Mouse (Mus musculus) embryonic facial prominence, embryonic 10.5 days (tissue): ENCODE data around the gene Sgo2a. TPM values are rescaled to one million over a fixed set of nuclear protein-coding genes. Genes with fewer than 3 reads are reported as not detected.
A peak's percentile ranks its signal among the peaks of the same experiment; 100 is the strongest.

ENCODE experiments used
- DNase-seq: peaks from one replicate; pipeline ENCODE4 v3.0.0-alpha.2; 2017; ENCODE audit warnings: low spot score
- H3K27ac ChIP-seq: fragments of 300-500 bp; sonication (generic); replicated peaks from 2 replicates; pipeline ENCODE4 v1.5.1; 2016; ENCODE audit warnings: mild to moderate bottlenecking
- H3K27me3 ChIP-seq: fragments of 300-500 bp; sonication (generic); replicated peaks from 2 replicates; pipeline ENCODE4 v1.6.1; 2016; ENCODE audit warnings: low read depth, mild to moderate bottlenecking; ENCODE audit not compliant: poor library complexity, severe bottlenecking
- H3K36me3 ChIP-seq: fragments of 300-500 bp; sonication (generic); replicated peaks from 2 replicates; pipeline ENCODE4 v1.6.1; 2016; ENCODE audit warnings: mild to moderate bottlenecking, moderate library complexity
- H3K4me1 ChIP-seq: fragments of 300-500 bp; sonication (generic); 2 replicates; pipeline ENCODE4 v1.6.1; 2016
- H3K4me3 ChIP-seq: fragments of 300-500 bp; sonication (generic); 2 replicates; pipeline ENCODE4 v1.5.1; 2016; ENCODE audit warnings: mild to moderate bottlenecking, moderate library complexity
- H3K9me3 ChIP-seq: fragments of 300-500 bp; sonication (generic); 2 replicates; pipeline ENCODE4 v1.6.1; 2016; ENCODE audit warnings: mild to moderate bottlenecking
- WGBS: fragments of 180-500 bp; shearing (Covaris S2); methylation state at CpG from one replicate; pipeline ENCODE4 v1.1.7; 2016; 5-methylcytosine and 5-hydroxymethylcytosine counted together
- polyA plus RNA-seq: library from polyadenylated mRNA; unstranded; fragments of >200 nt; fragmentation: Nextera tagmentation; extraction: Ambion mirVana; gene quantifications from 2 replicates; pipeline ENCODE4 v1.2.1, GENCODE M21; 2016

Gene Sgo2a
- polyA plus RNA-seq = 20.9 and 22.4 TPM in 2 replicates

GRCm38 (mm10) chr1:57995432-57996132 lies at the start of gene Sgo2a:
Gene Sgo2a (plus strand): TSS chr1:57995971.
- Histone ChIP-seq H3K9me3 (no peaks in the 10 kb centered on the region), H3K4me1 (peaks cover 20% of the 10 kb centered on the region), H3K36me3 (peaks cover 19% of the 10 kb centered on the region), H3K27ac (peak within 1 kb of the TSS; percentile 96), H3K27me3 (no peaks in the 10 kb centered on the region), H3K4me3 (peak within 1 kb of the TSS; percentile 93)
- DNase-seq = peak; percentile 97
- 7% methylated on average over 30 of the region's 30 CpGs for WGBS

- whole genome bisulfite sequencing = 27% methylated on average over 2 of the region's 2 CpGs
- no peak overlapping the region for H3K27ac ChIP-seq
These were observed 48.0 kb upstream of the Sgo2a start for GRCm38 (mm10) chr1:57947552-57948347.

GRCm38 (mm10) chr1:57949195-57949594 lies 46.6 kb upstream of the Sgo2a start:
- no peaks in the 10 kb centered on the region for H3K9me3 ChIP-seq
- H3K27ac ChIP-seq = no peak overlapping the region
- DNase-seq = peak; percentile 27
- H3K4me1 ChIP-seq = peaks cover 18% of the 10 kb centered on the region
- no peaks in the 10 kb centered on the region for H3K27me3 ChIP-seq
- WGBS = 10% methylated on average over 1 of the region's 1 CpGs
- no peak overlapping the region for H3K4me3 ChIP-seq
- H3K36me3 ChIP-seq = peaks cover 10% of the 10 kb centered on the region

More at GRCm38 (mm10) chr1:57947552-57948347, 48.0 kb upstream of the Sgo2a start:
- Histone ChIP-seq H3K4me3 (no peak overlapping the region), H3K27me3 (0 out of 2 replicates have a peak, but pooled peaks cover 4% of the 10 kb centered on the region), H3K9me3 (no peaks in the 10 kb centered on the region), H3K4me1 (peaks cover 18% of the 10 kb centered on the region), H3K36me3 (peaks cover 8% of the 10 kb centered on the region)
- no peak for DNase-seq

GRCm38 (mm10) chr1:57949716-57950115 lies 46.1 kb upstream of the Sgo2a start:
- WGBS = 71% methylated on average over 5 of the region's 5 CpGs
- Histone ChIP-seq H3K27me3 (no peaks in the 10 kb centered on the region), H3K9me3 (no peaks in the 10 kb centered on the region), H3K4me1 (peaks cover 18% of the 10 kb centered on the region), H3K27ac (no peak overlapping the region), H3K4me3 (no peak overlapping the region), H3K36me3 (peaks cover 10% of the 10 kb centered on the region)
- DNase-seq = no peak

- no peak overlapping the region for H3K4me3 ChIP-seq
- H3K27me3 ChIP-seq = no peaks in the 10 kb centered on the region
- H3K9me3 ChIP-seq = no peaks in the 10 kb centered on the region
- peaks cover 32% of the 10 kb centered on the region for H3K36me3 ChIP-seq
- H3K4me1 ChIP-seq = peaks cover 14% of the 10 kb centered on the region
- DNase-seq = no peak
- WGBS = 95% methylated on average over 4 of the region's 4 CpGs
- no peak overlapping the region for H3K27ac ChIP-seq
These were observed 43.3 kb upstream of the Sgo2a start for GRCm38 (mm10) chr1:57952509-57952908.

- WGBS = 93% methylated on average over 16 of the region's 16 CpGs
- no peak for DNase-seq
- no peak overlapping the region for H3K4me3 ChIP-seq
- H3K9me3 ChIP-seq = no peaks in the 10 kb centered on the region
- peaks cover 36% of the 10 kb centered on the region for H3K36me3 ChIP-seq
- H3K27me3 ChIP-seq = no peaks in the 10 kb centered on the region
- H3K4me1 ChIP-seq = peaks cover 5% of the 10 kb centered on the region; the same call in 1 of the 2 replicates
- H3K27ac ChIP-seq = no peak overlapping the region
These were observed 42.0 kb upstream of the Sgo2a start for GRCm38 (mm10) chr1:57953586-57954375.

- peaks cover 42% of the 10 kb centered on the region for H3K36me3 ChIP-seq
- no peak overlapping the region for H3K4me3 ChIP-seq
- no peaks in the 10 kb centered on the region for H3K9me3 ChIP-seq
- no peak overlapping the region for H3K27ac ChIP-seq
- 89% methylated on average over 5 of the region's 5 CpGs for WGBS
- no peaks in the 10 kb centered on the region for H3K4me1 ChIP-seq
- no peak for DNase-seq
- no peaks in the 10 kb centered on the region for H3K27me3 ChIP-seq
These were observed 41.4 kb upstream of the Sgo2a start for GRCm38 (mm10) chr1:57954376-57954765.

- Histone ChIP-seq H3K4me3 (no peak overlapping the region), H3K9me3 (no peaks in the 10 kb centered on the region), H3K27me3 (no peaks in the 10 kb centered on the region), H3K27ac (no peak overlapping the region), H3K4me1 (no peaks in the 10 kb centered on the region), H3K36me3 (peaks cover 55% of the 10 kb centered on the region)
- 86% methylated on average over 1 of the region's 1 CpGs for WGBS
- no peak for DNase-seq
These were observed 40.0 kb upstream of the Sgo2a start for GRCm38 (mm10) chr1:57955774-57956173.

GRCm38 (mm10) chr1:57969327-57970271 lies 26.2 kb upstream of the Sgo2a start:
- under 1% methylated on average over 65 of the region's 65 CpGs for WGBS
- H3K9me3 ChIP-seq = no peaks in the 10 kb centered on the region
- H3K27me3 ChIP-seq = no peaks in the 10 kb centered on the region
- peak overlapping the region; percentile 95 for H3K27ac ChIP-seq
- H3K36me3 ChIP-seq = peaks cover 20% of the 10 kb centered on the region
- peak; percentile 97 for DNase-seq
- peak overlapping the region; percentile 83 for H3K4me3 ChIP-seq
- H3K4me1 ChIP-seq = peaks cover 17% of the 10 kb centered on the region

- Histone ChIP-seq H3K4me3 (no peak overlapping the region), H3K27ac (no peak overlapping the region), H3K27me3 (no peaks in the 10 kb centered on the region), H3K4me1 (peaks cover 17% of the 10 kb centered on the region), H3K9me3 (no peaks in the 10 kb centered on the region), H3K36me3 (peaks cover 5% of the 10 kb centered on the region)
- WGBS = 82% methylated on average over 2 of the region's 2 CpGs
- no peak for DNase-seq
These were observed 24.2 kb upstream of the Sgo2a start for GRCm38 (mm10) chr1:57971588-57971987.

GRCm38 (mm10) chr1:57976860-57977259 lies 18.9 kb upstream of the Sgo2a start:
- Histone ChIP-seq H3K9me3 (no peaks in the 10 kb centered on the region), H3K27ac (no peak overlapping the region), H3K4me3 (no peak overlapping the region), H3K36me3 (no peaks in the 10 kb centered on the region), H3K4me1 (no peaks in the 10 kb centered on the region), H3K27me3 (no peaks in the 10 kb centered on the region)
- no peak for DNase-seq
- WGBS = 95% methylated on average over 3 of the region's 3 CpGs
